Mouse (Mus musculus) myocyte (in vitro differentiated cells): ENCODE data around the gene Cd86. TPM values are rescaled to one million over a fixed set of nuclear protein-coding genes. Genes with fewer than 3 reads are reported as not detected.

Experiments
- H3K27me3 ChIP-seq: one replicate; pipeline ENCODE4 v1.6.1; 2011; ENCODE audit not compliant: control insufficient read depth, insufficient read depth, insufficient read length
- H3K36me3 ChIP-seq: one replicate; pipeline ENCODE4 v1.6.1; 2011; ENCODE audit not compliant: control insufficient read depth, insufficient read depth
- H3K4me2 ChIP-seq: one replicate; pipeline ENCODE4 v1.6.1; 2011; ENCODE audit warnings: low read depth, control low read depth
- H3K4me3 ChIP-seq: one replicate; pipeline ENCODE4 v1.5.1; 2011; ENCODE audit warnings: mild to moderate bottlenecking, control low read depth, moderate library complexity
- H3K79me2 ChIP-seq: one replicate; pipeline ENCODE4 v1.6.1; 2011; ENCODE audit not compliant: control insufficient read depth, insufficient read depth
- H3ac ChIP-seq: one replicate; pipeline ENCODE4 v1.6.1; 2011; ENCODE audit not compliant: control insufficient read depth, insufficient read length
- CEBPB ChIP-seq: IDR thresholded peaks from 2 replicates; pipeline ENCODE4 v1.6.1; 2011; ENCODE audit warnings: mild to moderate bottlenecking, moderate library complexity; ENCODE audit not compliant: poor library complexity, insufficient read depth, severe bottlenecking
- E2F4 ChIP-seq: IDR thresholded peaks from one replicate; pipeline ENCODE4 v1.6.1; 2011; ENCODE audit warnings: mild to moderate bottlenecking, control low read depth, moderate library complexity; ENCODE audit not compliant: insufficient read depth
- MAX ChIP-seq: IDR thresholded peaks from one replicate; pipeline ENCODE4 v1.6.1; 2011; ENCODE audit warnings: low read depth, mild to moderate bottlenecking, control low read depth
- MYOD1 ChIP-seq, 3 experiments: IDR thresholded peaks; one replicate each; pipeline ENCODE4 v1.6.1; 2011; ENCODE audit warnings: control low read depth in 2 of 3, low read depth in 2 of 3, mild to moderate bottlenecking in 2 of 3, moderate library complexity in 1 of 3; ENCODE audit not compliant: insufficient read length in 2 of 3, control insufficient read depth in 1 of 3
- MYOG ChIP-seq, 3 experiments: IDR thresholded peaks; one replicate each; pipeline ENCODE4 v1.6.1; 2011; ENCODE audit warnings: control low read depth in 2 of 3, low read depth in 2 of 3, mild to moderate bottlenecking in 2 of 3; ENCODE audit not compliant: insufficient read length in 2 of 3, control insufficient read depth in 1 of 3, insufficient read depth in 1 of 3
- POLR2A ChIP-seq: IDR thresholded peaks from one replicate; pipeline ENCODE4 v1.6.1; 2011; ENCODE audit warnings: low read depth, mild to moderate bottlenecking, control low read depth, moderate library complexity; ENCODE audit not compliant: insufficient read length
- POLR2AphosphoS2 ChIP-seq: IDR thresholded peaks from one replicate; pipeline ENCODE4 v1.6.1; 2011; ENCODE audit warnings: low read depth, control low read depth; ENCODE audit not compliant: insufficient read length
- REST ChIP-seq: IDR thresholded peaks from one replicate; pipeline ENCODE4 v1.6.1; 2011; ENCODE audit warnings: mild to moderate bottlenecking, control low read depth, moderate library complexity; ENCODE audit not compliant: insufficient read depth, insufficient read length
- SRF ChIP-seq: IDR thresholded peaks from one replicate; pipeline ENCODE4 v1.6.1; 2011; ENCODE audit warnings: low read depth; ENCODE audit not compliant: control insufficient read depth, insufficient read length
- TCF12 ChIP-seq: IDR thresholded peaks from one replicate; pipeline ENCODE4 v1.6.1; 2011; ENCODE audit warnings: mild to moderate bottlenecking, control low read depth; ENCODE audit not compliant: poor library complexity, insufficient read depth, severe bottlenecking
- TCF3 ChIP-seq: IDR thresholded peaks from one replicate; pipeline ENCODE4 v1.6.1; 2011; ENCODE audit warnings: low read depth, control low read depth; ENCODE audit not compliant: insufficient read length
- USF1 ChIP-seq: IDR thresholded peaks from one replicate; pipeline ENCODE4 v1.6.1; 2011; ENCODE audit warnings: low read depth, mild to moderate bottlenecking, control low read depth, moderate library complexity
- polyA plus RNA-seq: library from polyadenylated mRNA; unstranded; fragments of >200 nt; fragmentation: generic; extraction: Trizol; gene quantifications from one replicate; pipeline ENCODE4 v1.2.1, GENCODE M21; 2012; ENCODE audit warnings: missing spikeins

The Cd86 gene
- polyA plus RNA-seq, 1 experiment, result not detected

GRCm38 (mm10) chr16:36636800-36637199, 29.1 kb downstream of the Cd86 start:
- Histone ChIP-seq H3K36me3 (no peaks in the 10 kb centered on the region), H3K4me2 (no peak overlapping the region), H3K27me3 (no peaks in the 10 kb centered on the region), H3K79me2 (no peaks in the 10 kb centered on the region), H3K4me3 (no peak overlapping the region), H3ac (no peak overlapping the region)
- TF ChIP-seq MYOG (IDR thresholded peaks at IDR 0.05; ENCODE audit: control insufficient read depth in 1 of 3, insufficient read depth in 1 of 3, insufficient read length in 2 of 3, low read depth in 2 of 3) (no peak), SRF (no peak), E2F4 (no peak), TCF12 (no peak), POLR2A (no peak), CEBPB (no peak), USF1 (no peak), REST (no peak)

- H3ac ChIP-seq, result no peak overlapping the region
- TF ChIP-seq POLR2A (no peak), MAX (no peak), SRF (no peak), MYOG (IDR thresholded peaks at IDR 0.05; ENCODE audit: control insufficient read depth in 1 of 3, insufficient read depth in 1 of 3, insufficient read length in 2 of 3, low read depth in 2 of 3) (no peak), USF1 (no peak), TCF3 (no peak), MYOD1 (IDR thresholded peaks at IDR 0.05; ENCODE audit: control insufficient read depth in 1 of 3, insufficient read length in 2 of 3, low read depth in 2 of 3) (no peak), E2F4 (no peak), TCF12 (no peak), POLR2AphosphoS2 (no peak), CEBPB (no peak), REST (no peak)
- no peaks in the 10 kb centered on the region for H3K27me3 ChIP-seq
- H3K36me3 ChIP-seq, result no peaks in the 10 kb centered on the region
- no peak overlapping the region for H3K4me3 ChIP-seq
- H3K79me2 ChIP-seq, result no peaks in the 10 kb centered on the region
- no peak overlapping the region for H3K4me2 ChIP-seq
These were observed 30.7 kb downstream of the Cd86 start for GRCm38 (mm10) chr16:36634971-36635710.

GRCm38 (mm10) chr16:36634421-36634820, 31.5 kb downstream of the Cd86 start:
- Histone ChIP-seq H3K4me2 (no peak overlapping the region), H3K4me3 (no peak overlapping the region), H3K79me2 (no peaks in the 10 kb centered on the region), H3ac (no peak overlapping the region), H3K27me3 (no peaks in the 10 kb centered on the region), H3K36me3 (no peaks in the 10 kb centered on the region)
- TF ChIP-seq POLR2AphosphoS2, result no peak
- no peak for TF ChIP-seq MAX

- no peaks in the 10 kb centered on the region for H3K27me3 ChIP-seq
- H3K4me2 ChIP-seq, result no peak overlapping the region
- H3K36me3 ChIP-seq, result no peaks in the 10 kb centered on the region
- H3K79me2 ChIP-seq, result no peaks in the 10 kb centered on the region
- H3K4me3 ChIP-seq, result no peak overlapping the region
- no peak overlapping the region for H3ac ChIP-seq
- TF ChIP-seq POLR2AphosphoS2 (no peak), MYOD1 (IDR thresholded peaks at IDR 0.05; ENCODE audit: control insufficient read depth in 1 of 3, insufficient read length in 2 of 3, low read depth in 2 of 3) (no peak), TCF12 (no peak), TCF3 (no peak), SRF (no peak), MAX (no peak), REST (no peak), USF1 (no peak), POLR2A (no peak), MYOG (IDR thresholded peaks at IDR 0.05; ENCODE audit: control insufficient read depth in 1 of 3, insufficient read depth in 1 of 3, insufficient read length in 2 of 3, low read depth in 2 of 3) (no peak), E2F4 (no peak), CEBPB (no peak)
These were observed 33.7 kb downstream of the Cd86 start for GRCm38 (mm10) chr16:36632229-36632628.

GRCm38 (mm10) chr16:36631607-36632006, 34.3 kb downstream of the Cd86 start:
- no peak overlapping the region for H3K4me3 ChIP-seq
- H3K36me3 ChIP-seq, result no peaks in the 10 kb centered on the region
- H3ac ChIP-seq, result no peak overlapping the region
- no peak overlapping the region for H3K4me2 ChIP-seq
- TF ChIP-seq SRF (no peak), USF1 (no peak), TCF12 (no peak), MYOD1 (IDR thresholded peaks at IDR 0.05; ENCODE audit: control insufficient read depth in 1 of 3, insufficient read length in 2 of 3, low read depth in 2 of 3) (no peak), CEBPB (no peak), E2F4 (no peak), MYOG (IDR thresholded peaks at IDR 0.05; ENCODE audit: control insufficient read depth in 1 of 3, insufficient read depth in 1 of 3, insufficient read length in 2 of 3, low read depth in 2 of 3) (no peak)
- no peaks in the 10 kb centered on the region for H3K79me2 ChIP-seq
- no peaks in the 10 kb centered on the region for H3K27me3 ChIP-seq
